Mouse (Mus musculus): ENCODE measurements around the gene Rrp1. TPM values are rescaled to one million over a fixed set of nuclear protein-coding genes. Genes with fewer than 3 reads are reported as not detected.

Gene Rrp1
- total and polyA plus RNA-seq, 3 experiments = 273 to 417 TPM; not detected in 1

DNA sequence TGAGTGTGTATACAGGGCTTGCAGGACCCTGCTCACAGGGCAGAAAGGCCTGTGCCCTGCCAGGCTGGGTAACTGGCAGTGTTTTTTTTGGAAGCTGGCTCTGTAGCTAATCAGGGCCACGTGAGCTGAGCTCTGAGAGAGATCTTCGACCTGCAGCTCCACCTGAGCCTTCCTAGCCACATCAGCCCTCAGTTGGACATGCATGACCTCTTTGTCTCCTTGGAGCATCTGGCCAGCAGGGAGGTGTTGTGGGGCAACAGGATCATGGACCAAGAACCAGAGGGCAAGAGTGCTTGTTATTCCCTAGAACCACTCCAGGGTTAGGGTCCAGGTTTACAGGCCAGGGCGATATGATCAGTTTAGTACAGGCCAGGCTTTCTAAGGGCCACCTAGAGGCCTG lies 34.6 kb upstream of the Rrp1 start:
- H3K27ac ChIP-seq (ENCODE audit: control insufficient read depth, low read depth, low read length) = no peak overlapping the region
- H3K9ac ChIP-seq (ENCODE audit: control insufficient read depth, low read depth, low read length, poor library complexity, severe bottlenecking) = no peak overlapping the region
- no peaks in the 10 kb centered on the region for H3K27me3 ChIP-seq (ENCODE audit: control insufficient read depth in 1 of 2, insufficient read depth in 2 of 2, low read length in 2 of 2)
- DNase-seq (ENCODE audit: low read depth, low spot score) = no peak
- peaks cover 0 to 7% of the 10 kb centered on the region in 2 experiments; a peak in 2 of 4 replicates for H3K36me3 ChIP-seq (ENCODE audit: control insufficient read depth in 1 of 2, insufficient read depth in 2 of 2, low read length in 2 of 2)
- H3K4me1 ChIP-seq (ENCODE audit: control insufficient read depth in 1 of 2, insufficient read depth in 2 of 2, low read length in 2 of 2) = no peaks in the 10 kb centered on the region
- H3K4me3 ChIP-seq (ENCODE audit: control insufficient read depth in 1 of 2, insufficient read depth in 1 of 2, low read depth in 2 of 2, low read length in 2 of 2) = no peak overlapping the region
- H3K9me3 ChIP-seq (replicated peaks; ENCODE audit: insufficient read depth, low read length) = no peaks in the 10 kb centered on the region
- no peaks in the 10 kb centered on the region for H3K79me2 ChIP-seq (ENCODE audit: control insufficient read depth, insufficient read depth, low read length, poor library complexity)
- TF ChIP-seq GATA1 (IDR thresholded peaks at IDR 0.05; ENCODE audit: low read depth, low read length) = no peak

DNA sequence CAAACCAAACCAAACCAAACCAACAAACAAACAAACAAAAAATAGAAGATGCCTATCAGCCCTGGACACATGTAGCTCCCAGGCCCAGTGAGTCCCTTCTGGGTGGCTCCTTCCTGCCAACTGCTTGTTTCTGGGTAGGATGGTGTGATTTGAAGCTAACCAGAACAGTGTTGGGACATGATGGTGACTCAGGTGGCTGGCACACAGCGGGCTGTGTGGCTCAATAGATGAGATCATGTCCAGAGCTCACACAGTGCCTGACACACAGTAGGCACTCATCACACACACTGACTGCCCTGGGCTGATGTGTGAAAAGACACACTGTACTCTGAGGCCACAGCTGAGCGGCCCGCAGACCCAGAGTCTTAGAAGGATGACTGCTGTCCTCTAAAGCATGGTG lies 33.4 kb upstream of the Rrp1 start:
- Histone ChIP-seq H3K27ac (ENCODE audit: control insufficient read depth, low read depth, low read length) (no peak overlapping the region), H3K9ac (ENCODE audit: control insufficient read depth, low read depth, low read length, poor library complexity, severe bottlenecking) (no peak overlapping the region), H3K79me2 (ENCODE audit: control insufficient read depth, insufficient read depth, low read length, poor library complexity) (no peaks in the 10 kb centered on the region), H3K4me3 (ENCODE audit: control insufficient read depth in 1 of 2, insufficient read depth in 1 of 2, low read depth in 2 of 2, low read length in 2 of 2) (no peak overlapping the region), H3K36me3 (ENCODE audit: control insufficient read depth in 1 of 2, insufficient read depth in 2 of 2, low read length in 2 of 2) (peaks cover 0 to 7% of the 10 kb centered on the region in 2 experiments; a peak in 2 of 4 replicates), H3K4me1 (ENCODE audit: control insufficient read depth in 1 of 2, insufficient read depth in 2 of 2, low read length in 2 of 2) (no peaks in the 10 kb centered on the region), H3K9me3 (replicated peaks; ENCODE audit: insufficient read depth, low read length) (no peaks in the 10 kb centered on the region), H3K27me3 (ENCODE audit: control insufficient read depth in 1 of 2, insufficient read depth in 2 of 2, low read length in 2 of 2) (no peaks in the 10 kb centered on the region)
- no peak for TF ChIP-seq NELFE (IDR thresholded peaks at IDR 0.05; ENCODE audit: low read depth, low read length)
- TF ChIP-seq JUND (IDR thresholded peaks at IDR 0.05; ENCODE audit: low read depth, low read length) = no peak
- TF ChIP-seq SIN3A (IDR thresholded peaks at IDR 0.05; ENCODE audit: low read length) = no peak
- no peak for TF ChIP-seq E2F4 (IDR thresholded peaks at IDR 0.05; ENCODE audit: borderline replicate concordance, low read depth, low read length)
- no peak for TF ChIP-seq SMC3 (IDR thresholded peaks at IDR 0.05; ENCODE audit: low read depth, low read length)
- no peak for TF ChIP-seq ETS1 (IDR thresholded peaks at IDR 0.05; ENCODE audit: low read depth, low read length)
- no peak for TF ChIP-seq RAD21 (IDR thresholded peaks at IDR 0.05; ENCODE audit: low read depth, low read length)
- TF ChIP-seq ZMIZ1 (IDR thresholded peaks at IDR 0.05; ENCODE audit: low read depth, low read length) = no peak
- no peak for TF ChIP-seq GABPA (IDR thresholded peaks at IDR 0.05; ENCODE audit: low read depth, low read length)
- TF ChIP-seq KAT2A (conservative IDR thresholded peaks at IDR 0.05; ENCODE audit: low read depth, low read length) = no peak
- TF ChIP-seq EP300 (IDR thresholded peaks at IDR 0.05; ENCODE audit: low read depth in 1 of 2, low read length in 2 of 2) = no peak
- TF ChIP-seq POLR2A (IDR thresholded peaks at IDR 0.05; ENCODE audit: control insufficient read depth in 1 of 2, insufficient read depth in 1 of 2, low read depth in 1 of 2, low read length in 2 of 2, poor library complexity in 1 of 2) = no peak
- no peak for TF ChIP-seq USF1 (IDR thresholded peaks at IDR 0.05; ENCODE audit: low read depth, low read length)
- no peak for TF ChIP-seq ELF1 (IDR thresholded peaks at IDR 0.05; ENCODE audit: low read depth, low read length)
- no peak for TF ChIP-seq MAX (IDR thresholded peaks at IDR 0.05; ENCODE audit: low read length)
- no peak for TF ChIP-seq MAFK (IDR thresholded peaks at IDR 0.05; ENCODE audit: borderline replicate concordance, low read depth, low read length)
- no peak for TF ChIP-seq TAL1 (IDR thresholded peaks at IDR 0.05; ENCODE audit: low read length)
- no peak for TF ChIP-seq NRF1 (IDR thresholded peaks at IDR 0.05; ENCODE audit: insufficient read depth, low read depth, low read length, poor library complexity, severe bottlenecking)
- TF ChIP-seq RCOR1 (IDR thresholded peaks at IDR 0.05; ENCODE audit: low read depth, low read length) = no peak
- DNase-seq (ENCODE audit: low read depth, low spot score) = no peak
